ENCODE assay signal across 21 mouse cellular contexts in the genomic region with DNA sequence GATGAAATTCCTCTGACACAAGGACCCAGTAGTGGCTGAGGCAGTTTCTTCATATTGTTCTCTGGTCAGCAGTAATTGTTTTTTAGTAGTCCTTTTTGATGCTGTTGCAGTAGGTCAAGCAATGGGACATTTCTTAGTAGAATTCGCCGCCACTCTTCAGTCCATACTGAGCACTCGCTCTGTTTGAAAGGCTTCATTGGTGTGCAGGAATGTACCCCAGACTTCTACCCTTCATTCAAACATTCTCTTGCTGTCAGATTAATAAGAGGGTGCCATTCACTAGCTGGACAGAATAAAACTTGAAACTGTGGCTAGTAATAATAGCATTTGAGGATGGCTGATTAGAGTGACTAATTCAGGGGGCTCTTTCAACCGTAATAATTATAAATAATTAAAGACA. TPM values are rescaled to one million over a fixed set of nuclear protein-coding genes. Genes with fewer than 3 reads are reported as not detected.
A peak's percentile ranks its signal among the peaks of the same experiment; 100 is the strongest.
DNase-seq lines count a peak whose midpoint lies in the region; ATAC-seq lines count a peak whose summit lies in the region.
"Had no signal": no experiment of that assay in that cellular context is flagged by ENCODE, and none has a peak within 500 bp of the region (broad histone marks: within the 10 kb centered on the region; RNA-seq: fewer than 3 reads in every experiment).

No protein-coding gene starts in this region.

- H3K4me3 ChIP-seq in embryonic facial prominence, embryonic 11.5 days (ENCODE audit: low read depth, low read length), result no peak overlapping the region
- H3K4me3 ChIP-seq in embryonic facial prominence, embryonic 10.5 days, result no peak overlapping the region
- no peak overlapping the region for H3K4me3 ChIP-seq in midbrain, embryonic 11.5 days (ENCODE audit: low read depth, low read length)
- H3K4me3 ChIP-seq in midbrain, embryonic 16.5 days (ENCODE audit: low read depth, low read length), result no peak overlapping the region
- no peak overlapping the region for H3K4me3 ChIP-seq in forebrain, embryonic 13.5 days
- H3K4me3 ChIP-seq: gastrocnemius, adult 2 months; heart, embryonic 12.5 days; hindbrain, embryonic 12.5 days had no signal

- H3K27ac ChIP-seq in embryonic facial prominence, embryonic 11.5 days (replicated peaks; ENCODE audit: low read depth, low read length), result no peak overlapping the region
- H3K27ac ChIP-seq in embryonic facial prominence, embryonic 10.5 days (replicated peaks), result no peak overlapping the region
- H3K27ac ChIP-seq in midbrain, embryonic 11.5 days (ENCODE audit: low read depth, low read length), result no peak overlapping the region
- no peak overlapping the region for H3K27ac ChIP-seq in midbrain, embryonic 16.5 days (ENCODE audit: low read length)
- H3K27ac ChIP-seq in forebrain, embryonic 13.5 days, result no peak overlapping the region
- H3K27ac ChIP-seq: gastrocnemius, adult 2 months; hindbrain, embryonic 12.5 days had no signal

- DNase-seq in embryonic facial prominence, embryonic 11.5 days (ENCODE audit: low spot score), result peak; percentile 12
- no peak for DNase-seq in embryonic facial prominence, embryonic 10.5 days (ENCODE audit: low spot score)
- DNase-seq in midbrain, embryonic 11.5 days (ENCODE audit: low spot score, missing footprints), result no peak
- no peak for DNase-seq in frontal cortex, postnatal 25 days (ENCODE audit: low spot score in 2 of 2)
- no peak for DNase-seq in kidney, postnatal 4 days
- DNase-seq: adrenal gland, postnatal 10 days; B cell, adult 2 months; cerebellum, adult 11-12 months; cerebellum, adult 9-10 months; cerebellum, postnatal 25 days; gastrocnemius, adult 2 months; gastrocnemius, postnatal 25 days had no signal

- no peaks in the 10 kb centered on the region for H3K27me3 ChIP-seq in embryonic facial prominence, embryonic 11.5 days (ENCODE audit: control insufficient read depth, insufficient read depth, low read length)
- no peaks in the 10 kb centered on the region for H3K27me3 ChIP-seq in embryonic facial prominence, embryonic 10.5 days (replicated peaks; ENCODE audit: low read depth, poor library complexity, severe bottlenecking)
- no peaks in the 10 kb centered on the region for H3K27me3 ChIP-seq in midbrain, embryonic 11.5 days (ENCODE audit: control insufficient read depth, insufficient read depth, low read length)
- H3K27me3 ChIP-seq in midbrain, embryonic 16.5 days (ENCODE audit: control insufficient read depth, insufficient read depth, low read depth, low read length), result no peaks in the 10 kb centered on the region
- no peaks in the 10 kb centered on the region for H3K27me3 ChIP-seq in forebrain, embryonic 13.5 days
- H3K27me3 ChIP-seq: heart, embryonic 12.5 days; hindbrain, embryonic 12.5 days had no signal

- no peaks in the 10 kb centered on the region for H3K36me3 ChIP-seq in embryonic facial prominence, embryonic 11.5 days (replicated peaks; ENCODE audit: control insufficient read depth, insufficient read depth, low read depth, low read length)
- peaks cover 63% of the 10 kb centered on the region for H3K36me3 ChIP-seq in embryonic facial prominence, embryonic 10.5 days (replicated peaks)
- H3K36me3 ChIP-seq in midbrain, embryonic 11.5 days (ENCODE audit: control insufficient read depth, insufficient read depth, low read length), result no peaks in the 10 kb centered on the region
- 0 out of 2 replicates have a peak, but pooled peaks cover 2% of the 10 kb centered on the region for H3K36me3 ChIP-seq in midbrain, embryonic 16.5 days (ENCODE audit: control insufficient read depth, insufficient read depth, low read length)
- peaks cover 8% of the 10 kb centered on the region for H3K36me3 ChIP-seq in forebrain, embryonic 13.5 days (ENCODE audit: poor library complexity, severe bottlenecking)

- WGBS in embryonic facial prominence, embryonic 11.5 days, result 80% methylated on average over 4 of the region's 4 CpGs
- WGBS in embryonic facial prominence, embryonic 10.5 days, result 73% methylated on average over 4 of the region's 4 CpGs
- WGBS in midbrain, embryonic 11.5 days, result 23% methylated on average over 4 of the region's 4 CpGs
- 29% methylated on average over 4 of the region's 4 CpGs for WGBS in midbrain, embryonic 16.5 days
- 11% methylated on average over 4 of the region's 4 CpGs for WGBS in forebrain, embryonic 13.5 days

- ATAC-seq in embryonic facial prominence, embryonic 11.5 days (replicated peaks; ENCODE audit: insufficient number of reproducible peaks, low FRiP score, low TSS enrichment, low read depth), result no peak; the same call in 1 of the 2 replicates
- ATAC-seq in midbrain, embryonic 11.5 days (ENCODE audit: low FRiP score), result peak; percentile 70
- no peak for ATAC-seq in midbrain, embryonic 16.5 days
- peak; percentile 71 for ATAC-seq in forebrain, embryonic 13.5 days
- ATAC-seq: CD4-positive, CD25-positive, alpha-beta regulatory T cell, adult 4 months; hindbrain, embryonic 16.5 days; inflammation-experienced regulatory T-cells, adult 6 months; intestine, postnatal 0 days had no signal

- H3K9me3 ChIP-seq in embryonic facial prominence, embryonic 11.5 days (replicated peaks; ENCODE audit: control insufficient read depth, low read length), result no peaks in the 10 kb centered on the region
- H3K9me3 ChIP-seq in embryonic facial prominence, embryonic 10.5 days, result no peaks in the 10 kb centered on the region
- H3K9me3 ChIP-seq in midbrain, embryonic 11.5 days (ENCODE audit: control insufficient read depth, low read length), result no peaks in the 10 kb centered on the region
- no peaks in the 10 kb centered on the region for H3K9me3 ChIP-seq in midbrain, embryonic 16.5 days (replicated peaks; ENCODE audit: control insufficient read depth, low read length, poor library complexity, severe bottlenecking)
- H3K9me3 ChIP-seq in forebrain, embryonic 13.5 days (replicated peaks), result no peaks in the 10 kb centered on the region
- H3K9me3 ChIP-seq: G1E; heart, embryonic 12.5 days; hindbrain, embryonic 12.5 days had no signal

- H3K9ac ChIP-seq in embryonic facial prominence, embryonic 11.5 days (replicated peaks; ENCODE audit: low read length), result no peak overlapping the region
- no peak overlapping the region for H3K9ac ChIP-seq in midbrain, embryonic 11.5 days (ENCODE audit: low read length)
- no peak overlapping the region for H3K9ac ChIP-seq in midbrain, embryonic 16.5 days (ENCODE audit: low read depth, low read length)
- H3K9ac ChIP-seq in forebrain, embryonic 13.5 days, result no peak overlapping the region
- H3K9ac ChIP-seq: heart, embryonic 12.5 days; hindbrain, embryonic 12.5 days had no signal

- no peak overlapping the region for H3K4me2 ChIP-seq in embryonic facial prominence, embryonic 11.5 days (ENCODE audit: low read depth, low read length)
- H3K4me2 ChIP-seq in midbrain, embryonic 11.5 days, result no peak overlapping the region
- H3K4me2 ChIP-seq in midbrain, embryonic 16.5 days (ENCODE audit: low read length), result no peak overlapping the region
- H3K4me2 ChIP-seq in forebrain, embryonic 13.5 days, result no peak overlapping the region
- H3K4me2 ChIP-seq: heart, embryonic 12.5 days; hindbrain, embryonic 12.5 days had no signal

- H3K4me1 ChIP-seq in embryonic facial prominence, embryonic 11.5 days (ENCODE audit: control insufficient read depth, insufficient read depth, low read length), result no peaks in the 10 kb centered on the region
- H3K4me1 ChIP-seq in embryonic facial prominence, embryonic 10.5 days, result peaks cover 6% of the 10 kb centered on the region
- peaks cover 2% of the 10 kb centered on the region; the same call in 1 of the 2 replicates for H3K4me1 ChIP-seq in midbrain, embryonic 11.5 days (ENCODE audit: control insufficient read depth, insufficient read depth, low read length)
- no peaks in the 10 kb centered on the region for H3K4me1 ChIP-seq in midbrain, embryonic 16.5 days (ENCODE audit: control insufficient read depth, insufficient read depth, low read length)
- H3K4me1 ChIP-seq in forebrain, embryonic 13.5 days, result peaks cover 7% of the 10 kb centered on the region
- H3K4me1 ChIP-seq: hindbrain, embryonic 12.5 days had no signal

RNA-seq across cellular contexts. Expression of a gene that starts 32.5 kb away (rescaled TPM):
- 57.7 and 61.6 TPM in 2 replicates for polyA plus RNA-seq in embryonic facial prominence, embryonic 11.5 days (2014; fragmentation: Nextera tagmentation; extraction: Ambion mirVana)
- polyA plus RNA-seq in embryonic facial prominence, embryonic 10.5 days (2016; fragmentation: Nextera tagmentation; extraction: Ambion mirVana), result 48.0 and 48.5 TPM in 2 replicates
- polyA plus RNA-seq in midbrain, embryonic 11.5 days (2014; fragmentation: Nextera tagmentation; extraction: Ambion mirVana), result 47.5 and 47.6 TPM in 2 replicates
- polyA plus RNA-seq in midbrain, embryonic 16.5 days (2015; fragmentation: Nextera tagmentation; extraction: Ambion mirVana), result 48.6 and 49.4 TPM in 2 replicates
- 31.9 and 32.4 TPM in 2 replicates for polyA plus RNA-seq in forebrain, embryonic 13.5 days (2015; fragmentation: Nextera tagmentation; extraction: Ambion mirVana)

Comparison
In these comparisons a context has a peak if more than half of its experiments do, and no peak if none do; other contexts are left out.
1. ATAC-seq: peak in midbrain, embryonic 11.5 days (single experiment) and forebrain, embryonic 13.5 days (single experiment); none in embryonic facial prominence, embryonic 11.5 days (single experiment) and midbrain, embryonic 16.5 days (single experiment).